Mouse (Mus musculus) heart, adult 2 months (tissue): ENCODE measurements around the gene Utf1.
A peak's percentile ranks its signal among the peaks of the same experiment; 100 is the strongest.

Source experiments
- CTCF ChIP-seq: fragments of 200-600 bp; IDR thresholded peaks from 2 replicates; pipeline ENCODE4 v1.8.1; 2022; ENCODE audit warnings: antibody characterized with exemption, mild to moderate bottlenecking, moderate library complexity
- POLR2A ChIP-seq: fragments of 200-500 bp; IDR thresholded peaks from 2 replicates; pipeline ENCODE4 v1.6.1; 2011; ENCODE audit warnings: mild to moderate bottlenecking, low read depth, low read length, control low read depth; ENCODE audit not compliant: insufficient read depth

- peak; percentile 79 for TF ChIP-seq CTCF
- TF ChIP-seq POLR2A, result no peak
Measured at GRCm38 (mm10) chr7:139969348-139970130, 25.9 kb downstream of the Utf1 start.
